Mouse (Mus musculus) stomach, embryonic 15.5 days (tissue): ENCODE data around the gene Thsd7a. TPM values are rescaled to one million over a fixed set of nuclear protein-coding genes. Genes with fewer than 3 reads are reported as not detected.

Experiments used
- ATAC-seq: fragments of 200-750 bp; cut with Nextera tagmentation; 2 replicates; pipeline ENCODE4 v1.8.0; 2017; ENCODE audit warnings: low read depth, moderate number of reproducible peaks, moderate TSS enrichment; ENCODE audit not compliant: insufficient read depth, low FRiP score
- H3K27ac ChIP-seq: fragments of 300-500 bp; sonication (generic); 2 replicates; pipeline ENCODE4 v1.5.1; 2015; ENCODE audit warnings: mild to moderate bottlenecking, inconsistent platforms
- H3K27me3 ChIP-seq: fragments of 300-500 bp; sonication (generic); replicated peaks from 2 replicates; pipeline ENCODE4 v1.6.1; 2015; ENCODE audit warnings: inconsistent platforms
- H3K36me3 ChIP-seq: fragments of 300-500 bp; sonication (generic); 2 replicates; pipeline ENCODE4 v1.6.1; 2015; ENCODE audit warnings: inconsistent platforms
- H3K4me1 ChIP-seq: fragments of 300-500 bp; sonication (generic); 2 replicates; pipeline ENCODE4 v1.6.1; 2015; ENCODE audit warnings: inconsistent platforms
- H3K4me2 ChIP-seq: fragments of 300-500 bp; sonication (generic); 2 replicates; pipeline ENCODE4 v1.6.1; 2015; ENCODE audit warnings: mild to moderate bottlenecking, inconsistent platforms
- H3K4me3 ChIP-seq: fragments of 300-500 bp; sonication (generic); replicated peaks from 2 replicates; pipeline ENCODE4 v1.5.1; 2015; ENCODE audit warnings: inconsistent platforms
- H3K9ac ChIP-seq: fragments of 300-500 bp; sonication (generic); 2 replicates; pipeline ENCODE4 v1.6.1; 2015; ENCODE audit warnings: inconsistent platforms
- H3K9me3 ChIP-seq: fragments of 300-500 bp; sonication (generic); 2 replicates; pipeline ENCODE4 v1.6.1; 2016; ENCODE audit warnings: inconsistent platforms
- WGBS: fragments of 180-500 bp; shearing (Covaris S2); methylation state at CpG from one replicate; pipeline ENCODE4 v1.1.7; 2015; 5-methylcytosine and 5-hydroxymethylcytosine counted together
- polyA plus RNA-seq: library from polyadenylated mRNA; unstranded; fragments of >200 nt; fragmentation: Nextera tagmentation; extraction: Ambion mirVana; gene quantifications from 2 replicates; pipeline ENCODE4 v1.2.1, GENCODE M21; 2015

The Thsd7a gene
- polyA plus RNA-seq = 2.8 and 3.4 TPM in 2 replicates

- under 1% methylated on average over 56 of the region's 56 CpGs for WGBS
- Histone ChIP-seq H3K36me3 (no peaks in the 10 kb centered on the region), H3K27ac (peak within 1 kb of the TSS; percentile 33), H3K4me3 (peak within 1 kb of the TSS; percentile 58), H3K4me1 (peaks cover 2% of the 10 kb centered on the region; the same call in 1 of the 2 replicates), H3K4me2 (peak within 1 kb of the TSS; percentile 94), H3K9me3 (no peaks in the 10 kb centered on the region), H3K27me3 (no peaks in the 10 kb centered on the region), H3K9ac (peak within 1 kb of the TSS; percentile 34; the same call in 1 of the 2 replicates)
- ATAC-seq = peak; percentile 75
These were observed at the start of gene Thsd7a for GRCm38 (mm10) chr6:12748787-12749530. TSS of gene Thsd7a (minus strand) at chr6:12749410.

GRCm38 (mm10) chr6:12787129-12787528 lies 37.9 kb upstream of the Thsd7a start:
- H3K27ac ChIP-seq = no peak overlapping the region
- H3K4me2 ChIP-seq = no peak overlapping the region
- no peak overlapping the region for H3K9ac ChIP-seq
- 68% methylated on average over 2 of the region's 2 CpGs for WGBS
- ATAC-seq = no peak
- H3K27me3 ChIP-seq = no peaks in the 10 kb centered on the region
- no peaks in the 10 kb centered on the region for H3K4me1 ChIP-seq
- H3K9me3 ChIP-seq = no peaks in the 10 kb centered on the region
- no peak overlapping the region for H3K4me3 ChIP-seq
- H3K36me3 ChIP-seq = no peaks in the 10 kb centered on the region

DNA sequence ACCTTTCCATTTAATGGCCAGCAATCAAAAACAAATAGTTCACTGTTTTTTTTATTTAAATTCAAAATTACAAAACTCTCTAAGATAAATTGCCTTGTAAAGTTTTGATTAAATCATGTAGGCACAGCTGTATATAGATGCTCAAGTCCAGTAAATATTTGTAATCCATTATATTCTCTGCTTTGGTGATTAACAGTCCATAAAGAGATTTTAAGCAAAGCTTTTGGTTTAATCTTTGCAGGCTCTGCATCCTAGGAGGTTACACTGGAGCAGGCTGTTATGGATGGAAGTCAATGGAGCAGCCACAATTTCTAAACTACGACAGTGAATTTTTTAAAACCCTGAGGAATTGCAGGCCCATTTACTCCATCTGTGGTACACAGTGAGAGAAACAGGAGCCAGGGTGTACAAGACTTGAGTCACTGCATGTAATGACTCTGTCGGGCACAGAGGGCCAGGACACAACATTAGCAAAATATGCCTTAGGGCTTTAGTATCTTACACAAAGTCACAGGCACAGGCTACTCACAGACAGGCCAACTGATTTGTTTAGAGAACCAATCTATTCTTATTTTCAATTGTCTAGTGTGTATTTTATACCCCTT lies 37.3 kb upstream of the Thsd7a start:
- ATAC-seq = no peak
- H3K4me2 ChIP-seq = no peak overlapping the region
- no peaks in the 10 kb centered on the region for H3K36me3 ChIP-seq
- 65% methylated on average over 2 of the region's 2 CpGs for WGBS
- H3K9me3 ChIP-seq = no peaks in the 10 kb centered on the region
- H3K9ac ChIP-seq = no peak overlapping the region
- H3K27ac ChIP-seq = no peak overlapping the region
- H3K4me1 ChIP-seq = no peaks in the 10 kb centered on the region
- H3K27me3 ChIP-seq = no peaks in the 10 kb centered on the region
- no peak overlapping the region for H3K4me3 ChIP-seq

GRCm38 (mm10) chr6:12784918-12785618 lies 35.9 kb upstream of the Thsd7a start:
- WGBS = 80% methylated on average over 8 of the region's 8 CpGs

DNA sequence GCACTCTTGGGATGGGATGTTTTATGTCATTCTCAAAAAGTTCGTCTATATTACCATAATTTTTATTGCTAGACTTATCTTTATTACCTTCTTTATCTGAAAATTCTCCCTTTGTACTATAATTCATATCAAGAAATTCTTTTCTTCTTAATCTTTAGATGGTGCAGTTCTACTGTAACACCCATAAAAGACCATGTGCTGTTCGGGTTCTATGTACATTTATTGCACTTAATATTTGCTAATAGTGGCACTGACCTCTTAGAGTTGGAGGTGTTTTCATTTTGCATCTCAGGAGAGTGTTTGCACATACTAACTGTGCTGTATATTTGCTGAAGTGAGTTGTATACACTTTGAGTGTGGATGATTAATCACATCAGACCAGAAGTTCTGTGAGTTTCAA lies 23.6 kb upstream of the Thsd7a start:
- H3K4me1 ChIP-seq = no peaks in the 10 kb centered on the region
- no peak overlapping the region for H3K9ac ChIP-seq
- H3K27me3 ChIP-seq = no peaks in the 10 kb centered on the region
- H3K9me3 ChIP-seq = no peaks in the 10 kb centered on the region
- H3K36me3 ChIP-seq = no peaks in the 10 kb centered on the region
- 61% methylated on average over 2 of the region's 2 CpGs for WGBS
- no peak overlapping the region for H3K4me3 ChIP-seq
- no peak for ATAC-seq
- H3K4me2 ChIP-seq = no peak overlapping the region
- H3K27ac ChIP-seq = no peak overlapping the region

More at GRCm38 (mm10) chr6:12784918-12785618, 35.9 kb upstream of the Thsd7a start:
- Histone ChIP-seq H3K4me2 (no peak overlapping the region), H3K9ac (no peak overlapping the region), H3K36me3 (no peaks in the 10 kb centered on the region), H3K27me3 (no peaks in the 10 kb centered on the region), H3K9me3 (no peaks in the 10 kb centered on the region), H3K27ac (no peak overlapping the region), H3K4me3 (no peak overlapping the region), H3K4me1 (no peaks in the 10 kb centered on the region)
- no peak for ATAC-seq

- H3K36me3 ChIP-seq = no peaks in the 10 kb centered on the region
- H3K27me3 ChIP-seq = no peaks in the 10 kb centered on the region
- H3K4me2 ChIP-seq = no peak overlapping the region
- H3K9me3 ChIP-seq = no peaks in the 10 kb centered on the region
- no peaks in the 10 kb centered on the region for H3K4me1 ChIP-seq
- H3K27ac ChIP-seq = no peak overlapping the region
- no peak overlapping the region for H3K4me3 ChIP-seq
- no peak overlapping the region for H3K9ac ChIP-seq
- 83% methylated on average over 6 of the region's 6 CpGs for WGBS
- ATAC-seq = no peak
These were observed 16.0 kb upstream of the Thsd7a start for GRCm38 (mm10) chr6:12765191-12765590.

DNA sequence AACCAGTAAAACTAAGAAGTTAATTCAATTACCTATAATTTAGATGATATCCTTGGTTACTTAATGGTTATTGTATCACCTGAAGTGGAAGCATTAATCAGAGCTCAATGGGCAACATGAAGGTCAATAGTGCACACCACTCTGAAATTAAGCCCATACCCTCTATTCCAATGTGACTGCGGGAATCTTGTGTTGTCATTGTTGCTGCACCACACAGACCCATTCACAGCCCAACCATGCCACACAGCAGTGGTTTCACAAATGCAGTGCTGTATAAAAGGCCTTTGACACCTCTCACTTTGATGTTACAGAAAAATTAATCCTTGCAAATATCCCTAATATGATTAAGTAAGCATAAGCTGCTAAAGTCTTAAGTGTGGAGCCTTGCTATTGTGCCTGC lies 15.4 kb upstream of the Thsd7a start:
- no peak overlapping the region for H3K4me2 ChIP-seq
- 82% methylated on average over 1 of the region's 1 CpGs for WGBS
- no peak for ATAC-seq
- no peak overlapping the region for H3K27ac ChIP-seq
- no peaks in the 10 kb centered on the region for H3K36me3 ChIP-seq
- H3K9ac ChIP-seq = no peak overlapping the region
- no peak overlapping the region for H3K4me3 ChIP-seq
- H3K4me1 ChIP-seq = no peaks in the 10 kb centered on the region
- H3K9me3 ChIP-seq = no peaks in the 10 kb centered on the region
- H3K27me3 ChIP-seq = no peaks in the 10 kb centered on the region

GRCm38 (mm10) chr6:12763816-12764215 lies 14.6 kb upstream of the Thsd7a start:
- Histone ChIP-seq H3K27ac (no peak overlapping the region), H3K36me3 (no peaks in the 10 kb centered on the region), H3K9me3 (no peaks in the 10 kb centered on the region), H3K9ac (no peak overlapping the region), H3K27me3 (no peaks in the 10 kb centered on the region), H3K4me1 (no peaks in the 10 kb centered on the region), H3K4me3 (no peak overlapping the region), H3K4me2 (no peak overlapping the region)
- ATAC-seq = no peak
- WGBS = 76% methylated on average over 3 of the region's 3 CpGs

DNA sequence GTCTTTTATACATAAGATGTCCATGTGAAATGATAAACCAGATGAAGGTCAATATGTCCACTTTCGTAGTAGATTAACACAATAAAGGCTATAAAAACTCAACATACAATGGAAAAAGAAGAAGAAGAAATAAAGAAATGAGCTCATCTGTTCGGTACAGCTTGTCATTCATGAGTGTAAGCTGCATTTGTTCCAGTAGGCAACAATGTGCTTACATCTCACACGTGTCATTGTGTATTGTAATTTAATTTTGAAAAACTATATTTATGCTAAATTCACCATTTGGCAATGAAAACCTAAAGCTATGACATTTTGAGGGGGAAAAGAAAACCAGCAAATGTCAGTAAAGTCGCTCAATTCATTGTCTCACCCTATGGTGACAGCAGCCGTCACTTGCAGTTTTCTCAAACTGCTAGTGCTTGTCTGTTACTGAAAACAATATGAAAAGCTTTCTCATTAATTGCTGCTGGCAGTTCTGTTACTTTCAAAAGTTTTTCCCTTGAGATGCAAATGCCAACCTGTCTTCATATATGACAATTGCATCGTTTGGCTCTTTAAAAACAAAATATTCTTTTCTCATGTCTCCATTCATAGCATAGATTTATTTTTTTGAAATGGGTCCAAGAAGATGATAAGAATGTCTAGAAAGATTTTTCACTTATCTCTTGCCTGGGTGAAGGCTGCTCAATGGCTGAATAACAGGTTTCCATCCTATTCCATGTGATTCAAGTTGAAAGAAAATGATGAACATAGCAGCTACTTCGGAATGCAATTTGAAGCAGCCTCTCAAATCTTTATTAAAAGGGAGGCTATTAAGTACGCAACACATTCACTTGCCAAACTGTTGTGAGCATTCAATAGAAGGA lies 10.4 kb upstream of the Thsd7a start:
- Histone ChIP-seq H3K36me3 (no peaks in the 10 kb centered on the region), H3K27me3 (no peaks in the 10 kb centered on the region), H3K9me3 (no peaks in the 10 kb centered on the region), H3K9ac (no peak overlapping the region), H3K27ac (no peak overlapping the region), H3K4me2 (no peak overlapping the region), H3K4me3 (no peak overlapping the region), H3K4me1 (no peaks in the 10 kb centered on the region)
- WGBS = 83% methylated on average over 8 of the region's 8 CpGs
- ATAC-seq = no peak

GRCm38 (mm10) chr6:12752297-12752696 lies 3.1 kb upstream of the Thsd7a start:
- no peak overlapping the region for H3K27ac ChIP-seq
- H3K9ac ChIP-seq = no peak overlapping the region
- H3K4me2 ChIP-seq = no peak overlapping the region
- no peaks in the 10 kb centered on the region for H3K27me3 ChIP-seq
- H3K4me1 ChIP-seq = peaks cover 2% of the 10 kb centered on the region; the same call in 1 of the 2 replicates
- ATAC-seq = no peak
- no peaks in the 10 kb centered on the region for H3K36me3 ChIP-seq
- no peaks in the 10 kb centered on the region for H3K9me3 ChIP-seq
- no peak overlapping the region for H3K4me3 ChIP-seq

DNA sequence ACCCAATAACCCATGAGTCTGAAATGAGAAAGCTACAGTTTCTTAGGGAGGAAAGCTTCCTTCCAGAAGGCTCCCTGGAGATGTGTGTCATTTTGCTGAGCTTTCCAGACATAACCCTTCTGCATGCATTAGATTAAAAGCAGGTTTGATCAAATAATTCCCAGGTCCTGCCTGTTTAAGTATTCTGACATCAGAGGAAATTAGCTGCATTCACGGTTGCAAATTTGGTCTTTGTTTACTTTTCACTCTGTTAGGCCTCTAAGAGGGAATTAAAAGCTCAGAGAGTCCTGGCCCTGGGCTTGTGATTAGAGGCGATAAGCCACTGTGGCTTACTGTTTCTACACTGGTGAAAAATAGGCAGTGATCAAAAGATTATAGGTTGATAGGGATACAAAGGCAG lies 1.2 kb upstream of the Thsd7a start:
- ATAC-seq = no peak
- H3K27ac ChIP-seq = no peak overlapping the region
- H3K9me3 ChIP-seq = no peaks in the 10 kb centered on the region
- H3K36me3 ChIP-seq = no peaks in the 10 kb centered on the region
- 42% methylated on average over 2 of the region's 2 CpGs for WGBS
- H3K27me3 ChIP-seq = no peaks in the 10 kb centered on the region
- H3K4me3 ChIP-seq = no peak overlapping the region
- no peak overlapping the region for H3K4me2 ChIP-seq
- peaks cover 2% of the 10 kb centered on the region; the same call in 1 of the 2 replicates for H3K4me1 ChIP-seq
- H3K9ac ChIP-seq = no peak overlapping the region
